Mouse (Mus musculus): ENCODE results near the gene Plcl1.
A peak's percentile ranks its signal among the peaks of the same experiment; 100 is the strongest.

Gene Plcl1

GRCm38 (mm10) chr1:55612759-55613328, 207.1 kb downstream of the Plcl1 start:
- peak; percentile 35 to 60 for DNase-seq (ENCODE audit: low spot score in 2 of 2)

- no peak for DNase-seq (ENCODE audit: low spot score in 2 of 2)
These were observed 212.1 kb downstream of the Plcl1 start for GRCm38 (mm10) chr1:55617857-55618256.

- no peak for DNase-seq (ENCODE audit: low spot score in 2 of 2)
These were observed 213.0 kb downstream of the Plcl1 start for GRCm38 (mm10) chr1:55618617-55619286.

- DNase-seq (ENCODE audit: low spot score in 2 of 2): no peak
These were observed 225.8 kb downstream of the Plcl1 start for GRCm38 (mm10) chr1:55631496-55631895.

GRCm38 (mm10) chr1:55632024-55632423, 226.3 kb downstream of the Plcl1 start:
- DNase-seq (ENCODE audit: low spot score in 2 of 2): no peak

- DNase-seq (ENCODE audit: low spot score in 2 of 2): no peak
These were observed 227.6 kb downstream of the Plcl1 start for GRCm38 (mm10) chr1:55633326-55633725.

GRCm38 (mm10) chr1:55659518-55660210, 253.9 kb downstream of the Plcl1 start:
- DNase-seq (ENCODE audit: low spot score in 2 of 2): no peak

- DNase-seq (ENCODE audit: low spot score in 2 of 2): no peak
These were observed 255.7 kb downstream of the Plcl1 start for GRCm38 (mm10) chr1:55661381-55661780.

- DNase-seq (ENCODE audit: low spot score in 2 of 2): no peak
These were observed 259.6 kb downstream of the Plcl1 start for GRCm38 (mm10) chr1:55665137-55665827.

- DNase-seq (ENCODE audit: low spot score in 2 of 2): no peak
These were observed 260.3 kb downstream of the Plcl1 start for GRCm38 (mm10) chr1:55665828-55666673.

- no peak for DNase-seq (ENCODE audit: low spot score in 2 of 2)
These were observed 261.1 kb downstream of the Plcl1 start for GRCm38 (mm10) chr1:55666798-55667197.

GRCm38 (mm10) chr1:55668622-55669237, 263.0 kb downstream of the Plcl1 start:
- no peak for DNase-seq (ENCODE audit: low spot score in 2 of 2)

GRCm38 (mm10) chr1:55682676-55683075, 277.0 kb downstream of the Plcl1 start:
- no peak for DNase-seq (ENCODE audit: low spot score in 2 of 2)

- DNase-seq (ENCODE audit: low spot score in 2 of 2): no peak
These were observed 280.5 kb downstream of the Plcl1 start for GRCm38 (mm10) chr1:55686261-55686660.

GRCm38 (mm10) chr1:55693636-55694220, 288.0 kb downstream of the Plcl1 start:
- no peak for DNase-seq (ENCODE audit: low spot score in 2 of 2)

GRCm38 (mm10) chr1:55696206-55696605, 290.5 kb downstream of the Plcl1 start:
- DNase-seq (ENCODE audit: low spot score in 2 of 2): no peak

- DNase-seq (ENCODE audit: low spot score in 2 of 2): no peak
These were observed 293.8 kb downstream of the Plcl1 start for GRCm38 (mm10) chr1:55699393-55699970.

- no peak for DNase-seq (ENCODE audit: low spot score in 2 of 2)
These were observed 294.3 kb downstream of the Plcl1 start for GRCm38 (mm10) chr1:55700016-55700415.

- no peak for DNase-seq (ENCODE audit: low spot score in 2 of 2)
These were observed 295.0 kb downstream of the Plcl1 start for GRCm38 (mm10) chr1:55700726-55701125.

- DNase-seq (ENCODE audit: low spot score in 2 of 2): no peak
These were observed 295.9 kb downstream of the Plcl1 start for GRCm38 (mm10) chr1:55701601-55702000.

Measured in urinary bladder, postnatal 4 days (tissue).